Mouse (Mus musculus) forebrain, embryonic 14.5 days (tissue): ENCODE measurements around the gene Nomo1. TPM values are rescaled to one million over a fixed set of nuclear protein-coding genes. Genes with fewer than 3 reads are reported as not detected.

ENCODE experiments used
- ATAC-seq: fragments of 200-750 bp; cut with Nextera tagmentation; 2 replicates; pipeline ENCODE4 v1.8.0; 2017; ENCODE audit warnings: mild to moderate bottlenecking, moderate library complexity
- DNase-seq: peaks from one replicate; pipeline ENCODE4 v3.0.0-alpha.2; 2015; ENCODE audit warnings: low spot score
- H3K27ac ChIP-seq: fragments of 300-500 bp; sonication (generic); 2 replicates; pipeline ENCODE4 v1.5.1; 2014; ENCODE audit warnings: low read depth, mild to moderate bottlenecking, control low read depth, low read length, moderate library complexity
- H3K27me3 ChIP-seq: fragments of 300-500 bp; sonication (generic); replicated peaks from 2 replicates; pipeline ENCODE4 v1.6.1; 2014; ENCODE audit warnings: low read length, control low read depth, mixed read lengths; ENCODE audit not compliant: control insufficient read depth, insufficient read depth
- H3K36me3 ChIP-seq: fragments of 300-500 bp; sonication (generic); 2 replicates; pipeline ENCODE4 v1.6.1; 2014; ENCODE audit warnings: low read length, control low read depth; ENCODE audit not compliant: control insufficient read depth, insufficient read depth
- H3K4me1 ChIP-seq: fragments of 300-500 bp; sonication (generic); 2 replicates; pipeline ENCODE4 v1.6.1; 2014; ENCODE audit warnings: antibody characterized with exemption, low read length, control low read depth; ENCODE audit not compliant: control insufficient read depth, insufficient read depth
- H3K4me2 ChIP-seq: fragments of 300-500 bp; sonication (generic); 2 replicates; pipeline ENCODE4 v1.6.1; 2014; ENCODE audit warnings: mild to moderate bottlenecking, control low read depth, low read length
- H3K4me3 ChIP-seq: fragments of 300-500 bp; sonication (generic); 2 replicates; pipeline ENCODE4 v1.5.1; 2014; ENCODE audit warnings: low read depth, low read length, control low read depth
- H3K9ac ChIP-seq: fragments of 300-500 bp; sonication (generic); 2 replicates; pipeline ENCODE4 v1.6.1; 2014; ENCODE audit warnings: mild to moderate bottlenecking, low read length, control low read depth, moderate library complexity
- H3K9me3 ChIP-seq: fragments of 300-500 bp; sonication (generic); replicated peaks from 2 replicates; pipeline ENCODE4 v1.6.1; 2016; ENCODE audit warnings: low read length, control low read depth, mixed read lengths; ENCODE audit not compliant: control insufficient read depth
- WGBS: fragments of 180-500 bp; shearing (Covaris S2); extraction: QIAGEN DNeasy Blood & Tissue Kit; methylation state at CpG from one replicate; pipeline ENCODE4 v1.1.7; 2014; 5-methylcytosine and 5-hydroxymethylcytosine counted together
- polyA plus RNA-seq: library from polyadenylated mRNA; unstranded; fragments of >200 nt; fragmentation: Nextera tagmentation; extraction: Ambion mirVana; gene quantifications from 2 replicates; pipeline ENCODE4 v1.2.1, GENCODE M21; 2014

Nomo1 gene
- polyA plus RNA-seq, 1 experiment from 2014 or later = 19.6 TPM

GRCm38 (mm10) chr7:46086378-46086777, 52.9 kb downstream of the Nomo1 start:
- no peak for DNase-seq
- H3K4me1 ChIP-seq = no peaks in the 10 kb centered on the region
- no peaks in the 10 kb centered on the region; the same call in 1 of the 2 replicates for H3K9me3 ChIP-seq
- peaks cover 33% of the 10 kb centered on the region for H3K36me3 ChIP-seq
- no peak overlapping the region for H3K27ac ChIP-seq
- WGBS = 88% methylated on average over 6 of the region's 6 CpGs
- no peak overlapping the region for H3K4me3 ChIP-seq
- no peak overlapping the region for H3K9ac ChIP-seq
- no peak for ATAC-seq
- no peak overlapping the region for H3K4me2 ChIP-seq
- H3K27me3 ChIP-seq = no peaks in the 10 kb centered on the region

GRCm38 (mm10) chr7:46088241-46088640, 54.7 kb downstream of the Nomo1 start:
- H3K4me2 ChIP-seq = no peak overlapping the region
- H3K4me3 ChIP-seq = no peak overlapping the region
- no peak for DNase-seq
- H3K9me3 ChIP-seq = no peaks in the 10 kb centered on the region; the same call in 1 of the 2 replicates
- H3K9ac ChIP-seq = no peak overlapping the region
- 93% methylated on average over 6 of the region's 6 CpGs for WGBS
- H3K27me3 ChIP-seq = no peaks in the 10 kb centered on the region
- H3K27ac ChIP-seq = no peak overlapping the region
- H3K4me1 ChIP-seq = no peaks in the 10 kb centered on the region
- ATAC-seq = no peak
- peaks cover 14% of the 10 kb centered on the region for H3K36me3 ChIP-seq

- Histone ChIP-seq H3K4me3 (no peak overlapping the region), H3K9me3 (no peaks in the 10 kb centered on the region; the same call in 1 of the 2 replicates), H3K36me3 (no peaks in the 10 kb centered on the region), H3K4me1 (no peaks in the 10 kb centered on the region), H3K27ac (no peak overlapping the region), H3K9ac (no peak overlapping the region), H3K4me2 (no peak overlapping the region), H3K27me3 (no peaks in the 10 kb centered on the region)
- 22% methylated on average over 8 of the region's 8 CpGs for WGBS
- no peak for DNase-seq
- no peak for ATAC-seq
Observed at GRCm38 (mm10) chr7:46092803-46093202, 59.3 kb downstream of the Nomo1 start.

GRCm38 (mm10) chr7:46096136-46096535, 62.6 kb downstream of the Nomo1 start:
- Histone ChIP-seq H3K9ac (no peak overlapping the region), H3K27me3 (no peaks in the 10 kb centered on the region), H3K27ac (no peak overlapping the region), H3K4me1 (peaks cover 2% of the 10 kb centered on the region; the same call in 1 of the 2 replicates), H3K9me3 (no peaks in the 10 kb centered on the region), H3K36me3 (no peaks in the 10 kb centered on the region), H3K4me2 (no peak overlapping the region), H3K4me3 (no peak overlapping the region)
- ATAC-seq (0 out of 2 replicates have a peak, but pooled peaks have one; percentile 26), DNase-seq (peak; percentile 89)
- WGBS = 3% methylated on average over 4 of the region's 4 CpGs

- Histone ChIP-seq H3K36me3 (no peaks in the 10 kb centered on the region), H3K4me3 (no peak overlapping the region), H3K9me3 (no peaks in the 10 kb centered on the region), H3K9ac (no peak overlapping the region; the same call in 1 of the 2 replicates), H3K27ac (no peak overlapping the region), H3K4me1 (peaks cover 2% of the 10 kb centered on the region; the same call in 1 of the 2 replicates), H3K4me2 (peak overlapping the region; percentile 28), H3K27me3 (no peaks in the 10 kb centered on the region)
- ATAC-seq (no peak), DNase-seq (no peak)
- WGBS = 74% methylated on average over 4 of the region's 4 CpGs
Observed at GRCm38 (mm10) chr7:46097319-46097783, 63.9 kb downstream of the Nomo1 start.

GRCm38 (mm10) chr7:46098221-46098918, 64.9 kb downstream of the Nomo1 start:
- H3K4me3 ChIP-seq = no peak overlapping the region
- 88% methylated on average over 19 of the region's 19 CpGs for WGBS

GRCm38 (mm10) chr7:46098919-46099286, 65.4 kb downstream of the Nomo1 start:
- DNase-seq (no peak), ATAC-seq (no peak)
- Histone ChIP-seq H3K36me3 (no peaks in the 10 kb centered on the region), H3K4me1 (peaks cover 11% of the 10 kb centered on the region; the same call in 1 of the 2 replicates), H3K27ac (no peak overlapping the region), H3K4me3 (no peak overlapping the region), H3K9me3 (no peaks in the 10 kb centered on the region), H3K27me3 (no peaks in the 10 kb centered on the region), H3K9ac (no peak overlapping the region), H3K4me2 (peak overlapping the region; percentile 28; the same call in 1 of the 2 replicates)
- WGBS = 95% methylated on average over 19 of the region's 19 CpGs

More at GRCm38 (mm10) chr7:46098221-46098918, 64.9 kb downstream of the Nomo1 start:
- H3K27me3 ChIP-seq = no peaks in the 10 kb centered on the region
- H3K27ac ChIP-seq = no peak overlapping the region
- peak overlapping the region; percentile 28 for H3K4me2 ChIP-seq
- ATAC-seq (no peak), DNase-seq (no peak)
- peaks cover 5% of the 10 kb centered on the region; the same call in 1 of the 2 replicates for H3K4me1 ChIP-seq
- no peaks in the 10 kb centered on the region for H3K9me3 ChIP-seq
- H3K9ac ChIP-seq = 0 out of 2 replicates have a peak overlapping the region, but pooled peaks have one; percentile 13
- no peaks in the 10 kb centered on the region for H3K36me3 ChIP-seq

GRCm38 (mm10) chr7:46099682-46100081, 66.2 kb downstream of the Nomo1 start:
- Histone ChIP-seq H3K9ac (peak overlapping the region; percentile 81; the same call in 1 of the 2 replicates), H3K27ac (no peak overlapping the region), H3K4me3 (peak overlapping the region; percentile 58), H3K36me3 (no peaks in the 10 kb centered on the region), H3K4me2 (peak overlapping the region; percentile 69), H3K4me1 (peaks cover 18% of the 10 kb centered on the region; the same call in 1 of the 2 replicates), H3K27me3 (no peaks in the 10 kb centered on the region), H3K9me3 (no peaks in the 10 kb centered on the region)
- no peak for ATAC-seq
- no peak for DNase-seq
- WGBS = 90% methylated on average over 13 of the region's 13 CpGs

- Histone ChIP-seq H3K27me3 (no peaks in the 10 kb centered on the region), H3K9ac (peak within 1 kb of the TSS; percentile 81), H3K4me1 (peaks cover 21% of the 10 kb centered on the region; the same call in 1 of the 2 replicates), H3K27ac (peak within 1 kb of the TSS; percentile 17; the same call in 1 of the 2 replicates), H3K9me3 (no peaks in the 10 kb centered on the region), H3K4me2 (peak within 1 kb of the TSS; percentile 69), H3K36me3 (no peaks in the 10 kb centered on the region), H3K4me3 (peak within 1 kb of the TSS; percentile 58)
- WGBS = under 1% methylated on average over 33 of the region's 34 CpGs
- ATAC-seq (peak; percentile 77), DNase-seq (peak; percentile 93)
Observed at GRCm38 (mm10) chr7:46100563-46100962, 67.1 kb downstream of the Nomo1 start, which contains the start of gene Kcnj11. Gene Kcnj11, minus strand, starts transcription at chr7:46100764.
